Mouse (Mus musculus): Measurements from ENCODE around the gene Nadsyn1. TPM values are rescaled to one million over a fixed set of nuclear protein-coding genes. Genes with fewer than 3 reads are reported as not detected.
A peak's percentile ranks its signal among the peaks of the same experiment; 100 is the strongest.

The Nadsyn1 gene
- 10 to 100 TPM; 15.0 to 20.2 (median 20.2) TPM for polyA plus RNA-seq (2017; shearing (Covaris generic))

GRCm38 (mm10) chr7:143822375-143823265 lies at the start of gene Nadsyn1, which contains the start of gene Dhcr7:
Gene Nadsyn1 (minus strand): TSS chr7:143822849.
Gene Dhcr7 (plus strand): TSS chr7:143823145.
- peak; percentile 99 for ATAC-seq

DNA sequence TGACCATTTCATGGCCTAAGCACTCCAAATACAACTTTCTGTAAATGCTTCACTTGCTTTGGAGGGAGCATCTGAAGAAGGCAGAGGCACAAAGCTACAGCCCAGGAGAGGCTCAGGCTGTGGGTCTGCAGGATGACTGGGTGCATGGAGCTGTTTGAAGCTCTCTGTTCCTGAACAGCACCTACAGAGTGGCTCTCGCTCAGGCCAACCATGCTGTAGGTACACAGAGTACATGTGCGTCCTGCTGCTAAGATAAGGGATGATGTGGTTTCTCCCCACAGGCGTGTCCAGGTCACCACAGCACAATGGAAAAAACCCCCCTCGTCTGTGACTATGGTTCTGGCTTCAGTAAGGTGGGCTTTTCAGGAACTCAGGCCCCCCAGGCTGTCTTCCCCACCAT lies 46.2 kb upstream of the Nadsyn1 start:
- no peak for ATAC-seq

- no peak for ATAC-seq
Observed at GRCm38 (mm10) chr7:143866538-143866937, 43.9 kb upstream of the Nadsyn1 start, which contains the start of gene Gm498. Gene Gm498 (plus strand): TSS chr7:143866838.

DNA sequence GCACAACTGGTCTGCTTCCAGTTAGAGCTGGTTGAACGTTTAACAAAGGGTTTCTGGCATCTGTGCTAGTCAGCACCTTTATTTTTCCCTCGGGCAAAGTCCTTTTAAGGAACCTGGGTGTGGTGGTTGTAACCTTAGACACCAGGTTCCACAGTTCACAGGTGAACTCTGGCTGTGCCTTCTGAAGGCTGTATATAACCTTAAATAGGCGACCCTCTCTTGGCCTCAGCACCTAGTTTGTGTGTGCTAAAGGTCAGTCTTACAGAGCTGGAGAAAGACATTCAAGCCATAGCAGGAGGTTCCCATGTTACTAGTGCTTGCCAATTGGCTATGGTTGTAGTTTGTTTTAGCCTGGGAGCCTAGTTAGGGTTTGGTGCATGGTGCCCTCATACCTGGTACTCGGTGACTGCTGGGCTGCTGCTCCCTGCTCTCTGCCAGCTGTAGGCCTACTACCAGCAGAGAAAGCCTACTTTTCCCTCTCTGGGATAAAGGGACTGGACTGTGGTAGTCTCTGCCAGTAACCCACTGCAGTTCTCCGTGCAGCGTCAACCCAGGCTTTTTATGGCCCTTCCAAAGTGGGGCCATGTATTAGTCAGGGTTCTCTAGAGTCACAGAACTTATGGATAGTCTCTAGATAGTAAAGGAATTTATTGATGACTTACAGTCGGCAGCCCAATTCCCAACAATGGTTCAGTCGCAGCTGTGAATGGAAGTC lies 26.3 kb upstream of the Nadsyn1 start:
- ATAC-seq = no peak

DNA sequence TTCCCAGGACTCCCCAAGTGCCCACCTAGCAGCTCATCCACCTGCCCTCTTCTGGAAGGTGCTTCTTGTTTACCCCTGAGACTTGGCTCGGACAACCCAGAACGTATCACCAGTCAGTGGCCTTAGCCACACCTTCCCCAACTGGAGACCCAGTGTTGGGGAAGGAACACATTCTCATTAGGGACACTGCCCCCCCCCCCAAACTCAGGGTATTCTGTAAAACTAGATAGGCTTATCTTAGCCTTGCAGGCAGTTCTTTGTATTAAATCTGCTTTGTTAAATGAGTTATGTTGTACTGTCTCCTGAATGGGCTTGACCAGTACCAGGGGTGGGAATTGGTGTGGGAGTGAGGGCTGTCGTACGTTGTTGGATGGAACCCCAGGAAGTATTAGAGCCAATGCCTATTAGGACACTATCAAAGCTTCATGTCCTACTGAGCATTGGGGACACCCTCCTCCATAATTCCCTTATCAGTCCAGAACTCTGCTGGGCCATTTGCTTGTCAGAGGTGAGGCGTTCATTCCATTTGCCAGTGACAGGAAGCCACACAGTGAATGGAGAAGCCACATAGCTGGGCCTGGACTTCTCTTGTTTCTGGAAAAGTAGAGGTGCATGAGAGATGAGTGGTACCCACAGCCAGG lies 25.6 kb upstream of the Nadsyn1 start:
- no peak for ATAC-seq

DNA sequence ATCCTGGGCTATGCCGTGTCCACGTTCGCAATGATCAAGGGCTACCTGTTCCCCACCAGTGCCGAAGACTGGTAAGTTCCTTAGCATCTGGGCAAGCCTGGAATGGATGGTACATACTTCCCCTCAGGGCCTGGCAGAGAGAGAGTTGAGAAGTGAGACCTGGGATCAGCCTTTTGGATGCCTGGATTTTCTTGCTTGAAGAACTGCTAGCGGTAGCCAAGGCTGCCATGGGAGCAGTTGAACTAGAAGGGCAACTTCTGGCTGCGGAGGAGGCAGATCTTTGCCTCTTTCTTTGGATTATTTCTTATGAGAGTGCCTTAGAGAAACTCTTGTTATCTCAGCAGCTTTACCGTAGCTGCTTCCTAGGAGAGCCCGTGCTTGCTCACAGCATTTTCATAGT lies 18.7 kb upstream of the Nadsyn1 start:
- no peak for ATAC-seq

GRCm38 (mm10) chr7:143840121-143840520 lies 17.5 kb upstream of the Nadsyn1 start:
- no peak for ATAC-seq

DNA sequence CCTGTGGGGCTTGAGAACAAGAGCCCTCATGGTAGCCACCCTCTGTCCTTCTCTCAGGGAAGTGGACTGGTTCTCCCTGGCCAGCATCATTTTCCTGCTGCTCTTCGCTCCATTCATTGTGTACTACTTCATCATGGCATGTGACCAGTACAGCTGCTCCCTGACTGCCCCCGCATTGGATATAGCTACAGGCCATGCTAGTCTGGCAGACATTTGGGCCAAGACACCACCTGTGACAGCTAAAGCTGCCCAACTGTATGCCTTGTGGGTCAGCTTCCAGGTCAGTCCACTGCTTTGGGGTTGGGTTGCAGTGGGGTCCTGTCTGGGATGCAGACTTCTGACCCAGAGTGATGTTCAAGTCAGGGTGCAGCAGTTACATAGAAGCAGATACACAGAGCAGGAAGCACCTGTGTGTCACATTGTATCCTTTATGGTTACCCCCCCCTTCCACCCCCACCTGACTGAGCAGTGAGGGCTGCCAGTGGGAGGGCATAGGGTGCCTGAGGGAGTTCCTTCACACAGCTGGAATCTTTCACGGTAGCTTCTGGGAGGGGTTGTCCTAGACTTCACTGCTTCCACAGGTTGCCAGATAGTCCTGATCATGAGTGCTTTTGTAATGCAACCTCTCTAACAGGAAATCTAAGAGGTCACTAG lies 15.2 kb upstream of the Nadsyn1 start:
- no peak for ATAC-seq

- no peak for ATAC-seq
Observed at GRCm38 (mm10) chr7:143834972-143835371, 12.3 kb upstream of the Nadsyn1 start.

GRCm38 (mm10) chr7:143834316-143834715 lies 11.7 kb upstream of the Nadsyn1 start:
- ATAC-seq = no peak

GRCm38 (mm10) chr7:143833581-143834190 lies 11.0 kb upstream of the Nadsyn1 start:
- ATAC-seq = no peak

GRCm38 (mm10) chr7:143832611-143833010 lies 10.0 kb upstream of the Nadsyn1 start:
- ATAC-seq = no peak

GRCm38 (mm10) chr7:143832196-143832595 lies 9.5 kb upstream of the Nadsyn1 start:
- ATAC-seq = no peak

DNA sequence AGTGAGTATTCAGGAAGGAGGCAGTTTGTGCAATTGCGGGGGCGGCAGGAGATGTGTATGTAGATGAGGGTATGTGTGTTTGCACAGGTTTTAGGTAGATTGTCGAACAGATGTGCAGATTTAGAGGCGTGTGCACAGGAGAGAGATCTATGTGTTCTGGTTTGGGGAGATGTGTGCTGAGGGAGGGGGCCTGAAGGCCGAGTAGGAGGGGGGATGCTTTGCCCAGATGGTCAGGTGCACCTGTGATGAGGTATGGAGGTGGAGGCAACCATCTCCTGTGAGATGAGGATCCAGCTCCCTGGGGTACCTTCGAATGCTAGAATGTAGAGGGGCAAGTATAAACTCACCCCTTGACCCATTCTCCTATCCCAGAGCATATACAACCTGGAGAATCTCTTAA lies 7.8 kb upstream of the Nadsyn1 start:
- peak; percentile 36 for ATAC-seq

- peak; percentile 95 for ATAC-seq
Observed at GRCm38 (mm10) chr7:143829504-143830331, 7.1 kb upstream of the Nadsyn1 start.

- ATAC-seq = no peak
Observed at GRCm38 (mm10) chr7:143826985-143827384, 4.3 kb upstream of the Nadsyn1 start.

GRCm38 (mm10) chr7:143823266-143823605 lies 587 bp upstream of the Nadsyn1 start:
- ATAC-seq = no peak

GRCm38 (mm10) chr7:143821241-143821640 lies 1.4 kb downstream of the Nadsyn1 start:
- no peak for ATAC-seq

- no peak for ATAC-seq
Observed at GRCm38 (mm10) chr7:143819201-143819600, 3.4 kb downstream of the Nadsyn1 start.

DNA sequence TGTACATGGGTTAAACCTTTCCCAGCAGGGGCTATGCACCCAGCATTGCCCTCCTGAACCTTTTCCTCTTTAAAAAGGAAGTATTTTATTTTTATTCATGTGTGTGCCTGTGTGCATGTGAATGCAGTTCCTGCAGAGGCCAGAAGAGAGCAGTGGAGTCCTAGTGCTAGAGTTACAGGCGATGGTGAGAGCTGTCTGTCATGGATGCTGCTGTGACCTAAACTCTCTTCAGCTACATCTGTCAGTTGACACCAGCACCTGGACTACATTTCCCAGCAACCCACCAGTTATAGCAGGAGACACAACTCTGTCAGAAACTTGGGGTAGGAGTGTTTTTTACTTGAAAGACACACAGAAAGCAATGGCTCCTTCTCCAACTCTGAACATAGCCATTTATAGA lies 13.7 kb downstream of the Nadsyn1 start:
- ATAC-seq = no peak

GRCm38 (mm10) chr7:143805199-143805624 lies 17.4 kb downstream of the Nadsyn1 start:
- no peak for ATAC-seq
